Mouse (Mus musculus) left cerebral cortex, postnatal 36 days (tissue): ENCODE measurements around the gene Cox6b1. TPM values are rescaled to one million over a fixed set of nuclear protein-coding genes. Genes with fewer than 3 reads are reported as not detected.
A peak's percentile ranks its signal among the peaks of the same experiment; 100 is the strongest.

ENCODE experiments used
- DNase-seq, 2 experiments: peaks; one replicate each; pipeline ENCODE4 v3.0.0; 2021 to 2022; ENCODE audit warnings: low spot score in 2 of 2, mixed read lengths in 1 of 2
- intact Hi-C: fragments of 180-260 bp; cut with DNase I; formaldehyde crosslinking; loops from one replicate; pipeline ENCODE4 v1.15.1; 2025
- microRNA-seq: library from miRNA; unstranded; fragments of <30 nt; microRNA quantifications from one replicate; pipeline ENCODE4 v1.2.0, GENCODE M21; 2022
- total RNA-seq, 2 experiments: library from RNA; stranded (reverse); gene quantifications; 2 replicates each; pipeline ENCODE4 v1.2.3; 2021

The Cox6b1 gene
- total RNA-seq, 2 experiments from 2014 or later: 561 to 663 TPM

- intact Hi-C loops: loop anchor here (1.0 to 2.0 kb wide), 2 partner anchors 24 to 26 kb away; partner anchors contain the start of genes Gm49396, Psenen and U2af1l4
- DNase-seq: peak; percentile 98
These were observed 37.1 kb downstream of the Cox6b1 start, which contains the start of gene Kmt2b for GRCm38 (mm10) chr7:30588676-30589434. Gene Kmt2b, minus strand, starts transcription at chr7:30588726.

DNA sequence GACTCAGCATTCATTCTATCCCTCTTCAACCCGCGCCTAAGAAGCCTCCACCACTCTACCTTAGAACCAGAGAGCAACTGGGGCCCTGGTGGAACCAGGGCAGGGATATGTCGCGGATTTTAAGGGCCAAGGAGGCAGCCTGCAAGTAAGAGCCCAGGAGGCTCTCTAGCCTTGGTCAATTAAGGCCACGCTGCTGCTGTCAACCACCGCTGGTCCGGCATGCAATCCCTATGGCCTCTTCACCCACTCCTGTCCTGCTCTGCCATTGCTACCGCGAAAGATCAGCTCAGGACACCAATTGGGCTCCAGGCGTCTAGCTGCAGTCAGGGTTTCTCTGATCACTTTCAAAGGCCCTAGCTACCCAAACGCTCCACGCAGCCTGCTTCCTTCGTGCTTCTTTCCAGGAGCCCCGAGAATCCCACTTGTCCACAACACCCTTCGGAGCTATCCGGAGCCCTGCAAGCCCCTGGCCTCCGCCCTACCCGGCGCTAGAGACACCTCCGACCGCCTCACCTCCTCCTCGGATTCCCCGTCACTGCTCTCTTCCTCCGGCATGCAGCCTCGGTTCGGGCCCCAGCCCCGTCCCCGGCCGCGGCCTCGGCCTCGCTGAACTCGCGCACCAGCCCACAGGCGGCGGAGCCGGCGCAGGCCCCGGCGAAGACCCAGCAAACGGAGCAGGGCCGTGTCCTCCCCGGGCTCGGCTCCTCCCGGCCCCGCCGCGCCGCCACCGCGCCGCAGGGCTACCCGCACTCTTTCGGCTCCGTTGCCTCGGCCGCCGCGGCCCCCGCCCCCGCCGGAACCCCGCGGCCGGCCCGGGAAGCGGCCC lies 37.9 kb downstream of the Cox6b1 start:
- intact Hi-C loops: loop anchor here (2.0 kb wide), 1 partner anchor 25 kb away; the partner anchor contains the start of genes Gm49396, Psenen and U2af1l4
- peak in 1 of 2 experiments; percentile 64 for DNase-seq

DNA sequence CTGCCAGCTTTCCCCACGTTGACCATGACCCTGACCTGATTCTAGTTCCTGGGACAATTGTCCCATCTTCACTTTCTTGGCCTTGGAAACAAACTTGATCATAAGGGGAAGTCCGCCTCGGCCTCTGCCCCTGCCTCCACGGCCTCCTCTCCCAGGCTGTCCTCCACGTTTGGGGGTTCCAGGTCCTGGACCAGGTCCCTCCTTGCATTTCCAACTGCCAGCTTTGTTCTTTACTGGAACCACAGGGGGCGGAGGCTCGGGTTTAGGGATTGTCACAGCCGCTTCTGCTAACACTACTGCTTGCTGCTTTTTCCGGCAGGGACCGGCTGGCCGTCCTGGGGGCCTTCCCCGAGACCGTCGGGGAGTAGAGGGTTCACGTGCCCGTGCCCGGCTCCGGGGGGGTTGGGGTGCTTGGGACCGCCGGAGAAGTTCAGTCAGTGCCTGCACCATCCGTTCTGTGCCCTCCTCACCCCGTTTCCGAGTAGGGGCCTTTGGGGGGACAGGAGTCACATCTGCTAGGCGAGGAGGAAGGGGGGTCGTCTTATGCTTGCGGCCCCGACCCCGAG lies 39.4 kb downstream of the Cox6b1 start:
- intact Hi-C loops: no loop called here
- DNase-seq: no peak

- intact Hi-C loops: no loop called here
- DNase-seq: no peak
These were observed 40.8 kb downstream of the Cox6b1 start for GRCm38 (mm10) chr7:30585170-30585569.

- intact Hi-C loops: no loop called here
- DNase-seq: no peak
These were observed 41.6 kb downstream of the Cox6b1 start for GRCm38 (mm10) chr7:30584339-30584738.

GRCm38 (mm10) chr7:30581547-30581946 lies 44.4 kb downstream of the Cox6b1 start:
- intact Hi-C loops: no loop called here
- no peak for DNase-seq

DNA sequence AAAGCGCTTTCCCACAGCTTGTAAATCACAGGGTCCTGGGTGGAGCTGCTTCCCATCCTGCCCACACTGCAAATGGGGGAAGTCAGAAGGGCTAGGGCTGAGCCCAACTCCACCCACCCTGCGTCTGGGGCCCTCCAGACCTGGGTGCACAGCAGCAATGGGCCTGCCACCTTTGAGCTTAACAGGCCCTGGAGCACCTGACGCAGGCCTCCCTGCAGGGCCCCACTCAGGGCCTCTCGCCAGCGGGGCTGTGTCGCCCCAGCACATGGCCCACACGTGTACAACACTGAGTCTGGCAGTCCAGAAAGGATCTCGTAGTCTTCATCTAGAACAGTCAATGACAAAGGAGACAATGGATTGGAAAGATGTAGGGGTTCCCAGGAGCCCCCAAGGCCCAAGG lies 46.0 kb downstream of the Cox6b1 start:
- no peak for DNase-seq
- intact Hi-C loops: no loop called here

DNA sequence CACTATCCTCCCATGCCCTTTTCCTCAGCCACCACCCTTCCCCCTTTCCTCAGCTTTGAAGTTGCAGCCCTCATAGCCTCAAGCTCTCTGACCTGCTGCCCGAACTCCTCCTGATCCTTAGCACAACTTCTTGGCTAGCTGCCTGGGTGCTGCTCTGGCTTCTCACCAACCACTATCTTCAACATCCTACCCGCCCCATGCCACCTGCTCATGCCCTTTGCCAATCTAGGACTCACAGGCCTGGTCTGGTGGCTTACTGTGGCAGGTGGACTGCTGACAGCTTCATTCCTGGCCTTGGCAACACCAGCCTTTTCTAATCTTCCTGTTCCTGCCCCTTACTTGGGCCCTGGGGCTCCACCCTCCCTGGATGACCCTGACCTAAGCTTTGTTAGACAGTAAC lies 53.0 kb downstream of the Cox6b1 start:
- intact Hi-C loops: no loop called here
- DNase-seq: no peak

DNA sequence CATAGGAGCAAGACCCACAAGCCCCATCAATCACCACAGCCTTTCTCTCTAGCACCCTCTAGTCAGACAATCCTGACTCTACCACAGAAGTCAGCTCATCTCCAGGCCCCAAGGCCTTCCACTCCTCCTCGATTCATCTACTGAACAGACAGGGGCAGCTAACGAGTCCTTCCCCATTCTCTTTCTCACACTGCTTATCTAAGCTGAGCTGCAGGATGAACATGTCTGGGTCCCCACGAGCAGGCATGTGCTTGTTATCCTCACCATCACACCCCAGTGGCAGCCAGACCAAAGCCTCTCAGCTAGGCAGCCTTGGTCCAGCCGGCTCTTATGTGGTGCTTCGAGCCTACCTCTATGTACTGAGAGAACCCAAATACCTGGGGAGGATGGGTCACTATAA lies 53.6 kb downstream of the Cox6b1 start:
- DNase-seq: no peak
- intact Hi-C loops: no loop called here

DNA sequence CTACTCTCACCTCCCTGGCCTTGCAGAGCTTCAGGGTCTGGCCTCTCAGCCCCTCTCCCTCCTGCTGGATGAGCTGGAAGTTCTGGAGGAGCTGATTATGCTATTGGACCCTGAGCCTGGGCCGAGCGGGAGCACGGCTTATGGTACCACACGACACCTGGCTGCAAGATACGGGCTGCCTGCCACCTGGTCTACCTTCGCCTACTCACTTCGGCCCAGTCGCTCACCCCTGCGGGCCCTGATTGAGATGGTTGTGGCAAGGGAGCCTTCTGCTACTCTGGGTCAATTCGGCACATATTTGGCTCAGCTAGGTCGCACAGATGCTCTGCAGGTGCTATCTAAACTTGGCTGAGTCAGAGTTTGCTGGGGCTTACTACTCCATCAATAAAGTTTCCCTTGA lies 58.4 kb downstream of the Cox6b1 start:
- intact Hi-C loops: no loop called here
- DNase-seq: no peak

Small RNAs within 50 kb of the gene (microRNA-seq; reads per million reads assigned to microRNA genes)
- gene Mir3569: 1.0 reads per million

Other genes with a start within 250 kb of the Cox6b1 start
- gene Tyrobp, start 212.4 kb downstream of the Cox6b1 start, total RNA-seq: 10 to 100 TPM; 25.0 to 28.4 TPM
- gene Hcst, start 206.3 kb downstream of the Cox6b1 start, total RNA-seq: 1 to 10 TPM; 1.2 to 2.1 TPM
- 1 to 10 TPM; 2.9 to 3.6 TPM for gene Nfkbid, start 204.4 kb downstream of the Cox6b1 start, total RNA-seq
- gene Aplp1, start 180.6 kb downstream of the Cox6b1 start, total RNA-seq: 1,000 to 10,000 TPM; 1,238 to 1,418 TPM
- 10 to 100 TPM; 12.9 to 17.8 TPM for gene Kirrel2, start 168.5 kb downstream of the Cox6b1 start, total RNA-seq
- under 1 TPM; 0.99 to 1.00 TPM for gene Nphs1, start 167.8 kb downstream of the Cox6b1 start, total RNA-seq
- gene Prodh2, start 132.5 kb downstream of the Cox6b1 start, total RNA-seq: not detected
- 100 to 1,000 TPM; 156 to 209 TPM for gene Arhgap33, start 91.1 kb downstream of the Cox6b1 start, total RNA-seq
- 1 to 10 TPM; 4.2 to 5.1 TPM for gene Hspb6, start 74.0 kb downstream of the Cox6b1 start, total RNA-seq
- gene Proser3, start 73.9 kb downstream of the Cox6b1 start, total RNA-seq: 1 to 10 TPM; 2.8 to 4.5 TPM
- gene Lin37, start 66.3 kb downstream of the Cox6b1 start, total RNA-seq: 10 to 100 TPM; 35.9 to 45.5 TPM
- 10 to 100 TPM; 68.0 to 71.4 TPM for gene U2af1l4, start 62.9 kb downstream of the Cox6b1 start, total RNA-seq
- gene Gm49396, start 62.8 kb downstream of the Cox6b1 start, total RNA-seq: 1 to 10 TPM; 3.6 to 9.3 TPM
- gene Psenen, start 62.5 kb downstream of the Cox6b1 start, total RNA-seq: 10 to 100 TPM; 79.8 to 85.1 TPM
- 1 to 10 TPM; 1.8 to 4.5 TPM for gene Igflr1, start 60.7 kb downstream of the Cox6b1 start, total RNA-seq
- gene Kmt2b, start 37.4 kb downstream of the Cox6b1 start, total RNA-seq: 10 to 100 TPM; 41.3 to 62.2 TPM
- gene Zbtb32, start 27.2 kb downstream of the Cox6b1 start, total RNA-seq: not detected
- gene Upk1a, start 13.3 kb downstream of the Cox6b1 start, total RNA-seq: under 1 TPM in 1 of 2 experiments, not detected in 1; 0.36 TPM
- not detected for gene Etv2, start 9.7 kb upstream of the Cox6b1 start, total RNA-seq
- gene Rbm42, start 24.2 kb upstream of the Cox6b1 start, total RNA-seq: 10 to 100 TPM; 67.4 to 74.4 TPM
- 1 to 10 TPM; 4.0 to 5.7 TPM for gene Haus5, start 38.8 kb upstream of the Cox6b1 start, total RNA-seq
- gene Pmis2, start 45.5 kb upstream of the Cox6b1 start, total RNA-seq: not detected
- not detected for gene 2200002J24Rik, start 72.8 kb upstream of the Cox6b1 start, total RNA-seq
- under 1 TPM; 0.23 to 0.47 TPM for gene Atp4a, start 86.1 kb upstream of the Cox6b1 start, total RNA-seq
- gene Tmem147, start 103.4 kb upstream of the Cox6b1 start, total RNA-seq: 100 to 1,000 TPM; 114 to 115 TPM
- gene Gapdhs, start 117.5 kb upstream of the Cox6b1 start, total RNA-seq: under 1 TPM in 1 of 2 experiments, not detected in 1; 0.35 TPM
- 1 to 10 TPM; 5.5 to 7.9 TPM for gene Sbsn, start 125.3 kb upstream of the Cox6b1 start, total RNA-seq
- gene Dmkn, start 137.6 kb upstream of the Cox6b1 start, total RNA-seq: 1 to 10 TPM; 2.6 to 3.6 TPM
- gene Krtdap, start 161.7 kb upstream of the Cox6b1 start, total RNA-seq: not detected
- gene Ffar2, start 197.6 kb upstream of the Cox6b1 start, total RNA-seq: not detected
- not detected for gene Ffar3, start 230.0 kb upstream of the Cox6b1 start, total RNA-seq
- gene Ffar1, start 235.4 kb upstream of the Cox6b1 start, total RNA-seq: not detected